Mouse (Mus musculus): ENCODE results near the gene H2-DMb1. TPM values are rescaled to one million over a fixed set of nuclear protein-coding genes. Genes with fewer than 3 reads are reported as not detected.

Gene H2-DMb1
- polyA plus RNA-seq, 1 experiment from 2014 or later = 1.2 TPM

- WGBS = 3% methylated on average over 40 of the region's 41 CpGs
- no peak within 1 kb of the TSS; the same call in 1 of the 2 replicates for H3K9ac ChIP-seq (replicated peaks)
- peaks cover 95% of the 10 kb centered on the region for H3K27me3 ChIP-seq
- ATAC-seq (ENCODE audit: insufficient number of reproducible peaks, insufficient read depth, low FRiP score, low TSS enrichment, low read depth) = 0 out of 2 replicates have a peak, but pooled peaks have one; percentile 16
- H3K4me3 ChIP-seq (replicated peaks) = peak within 1 kb of the TSS; percentile 41
- no peaks in the 10 kb centered on the region for H3K36me3 ChIP-seq
- no peak within 1 kb of the TSS for H3K27ac ChIP-seq
- peaks cover 17% of the 10 kb centered on the region for H3K4me1 ChIP-seq (replicated peaks)
- H3K9me3 ChIP-seq = no peaks in the 10 kb centered on the region
- peak within 1 kb of the TSS; percentile 68 for H3K4me2 ChIP-seq
These were observed 44.3 kb downstream of the H2-DMb1 start, which contains the start of gene Psmb8 for GRCm38 (mm10) chr17:34196941-34197894. Gene Psmb8, plus strand, starts transcription at chr17:34197721.

DNA sequence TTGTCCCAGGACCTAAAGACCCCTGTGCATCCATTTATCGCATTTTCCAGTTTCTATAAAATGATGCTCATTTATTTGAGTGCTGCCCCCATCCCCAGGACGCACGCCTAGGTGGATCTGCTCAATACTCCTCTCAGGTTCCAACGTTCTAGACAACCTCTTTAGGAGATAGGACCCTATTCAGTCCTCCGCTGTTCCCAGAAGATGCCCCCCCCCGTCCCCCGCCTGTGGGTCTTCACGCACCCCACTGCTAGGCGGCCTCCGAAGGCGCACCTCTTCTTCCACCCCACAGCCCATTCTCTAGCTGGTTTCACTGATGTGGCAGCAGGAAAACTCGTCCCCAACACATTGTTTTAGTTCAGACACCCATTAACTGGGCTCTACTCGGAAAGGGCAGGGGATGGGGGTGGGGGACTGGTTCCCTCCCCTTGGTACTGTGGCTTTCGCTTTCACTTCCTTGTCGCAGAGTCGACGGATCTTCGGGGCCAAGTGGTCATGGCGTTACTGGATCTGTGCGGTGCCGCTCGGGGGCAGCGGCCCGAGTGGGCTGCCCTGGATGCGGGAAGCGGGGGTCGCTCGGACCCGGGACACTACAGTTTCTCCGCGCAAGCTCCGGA is 45.1 kb downstream of the H2-DMb1 start:
- Histone ChIP-seq H3K27me3 (peaks cover 91% of the 10 kb centered on the region), H3K36me3 (no peaks in the 10 kb centered on the region), H3K4me3 (replicated peaks) (peak overlapping the region; percentile 41), H3K4me1 (replicated peaks) (peaks cover 17% of the 10 kb centered on the region), H3K4me2 (peak overlapping the region; percentile 68), H3K27ac (no peak overlapping the region), H3K9ac (replicated peaks) (no peak overlapping the region; the same call in 1 of the 2 replicates), H3K9me3 (no peaks in the 10 kb centered on the region)
- no peak for ATAC-seq (ENCODE audit: insufficient number of reproducible peaks, insufficient read depth, low FRiP score, low TSS enrichment, low read depth)
- 2% methylated on average over 32 of the region's 32 CpGs for WGBS

DNA sequence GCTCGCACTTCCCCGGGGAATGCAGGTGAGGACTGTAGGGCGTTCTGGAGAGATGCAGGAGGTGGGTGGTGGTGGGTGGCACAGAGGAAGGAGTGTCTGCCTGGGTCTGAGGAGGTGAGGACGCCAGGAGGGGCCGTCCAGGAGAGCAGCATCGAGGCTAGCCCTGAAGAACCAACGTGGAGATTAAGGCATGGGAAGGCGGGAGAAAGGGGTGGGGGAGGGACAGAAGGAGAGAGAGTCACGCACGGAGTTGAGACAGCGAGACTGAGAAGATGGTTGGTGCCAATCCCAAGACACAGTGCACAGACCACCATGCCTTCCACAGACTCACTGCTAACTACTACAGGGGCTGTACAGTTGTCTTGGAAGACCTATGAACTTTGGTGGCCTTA is 45.6 kb downstream of the H2-DMb1 start:
- Histone ChIP-seq H3K36me3 (no peaks in the 10 kb centered on the region), H3K27ac (no peak overlapping the region), H3K9ac (replicated peaks) (no peak overlapping the region; the same call in 1 of the 2 replicates), H3K27me3 (peaks cover 91% of the 10 kb centered on the region), H3K4me1 (replicated peaks) (peaks cover 17% of the 10 kb centered on the region), H3K9me3 (no peaks in the 10 kb centered on the region), H3K4me2 (peak overlapping the region; percentile 68), H3K4me3 (replicated peaks) (peak overlapping the region; percentile 41)
- 7% methylated on average over 11 of the region's 11 CpGs for WGBS
- no peak for ATAC-seq (ENCODE audit: insufficient number of reproducible peaks, insufficient read depth, low FRiP score, low TSS enrichment, low read depth)

GRCm38 (mm10) chr17:34199050-34199619 is 46.3 kb downstream of the H2-DMb1 start:
- no peak for ATAC-seq (ENCODE audit: insufficient number of reproducible peaks, insufficient read depth, low FRiP score, low TSS enrichment, low read depth)
- H3K27me3 ChIP-seq = peaks cover 91% of the 10 kb centered on the region
- H3K27ac ChIP-seq = no peak overlapping the region
- H3K4me3 ChIP-seq (replicated peaks) = no peak overlapping the region
- H3K36me3 ChIP-seq = no peaks in the 10 kb centered on the region
- no peak overlapping the region for H3K4me2 ChIP-seq
- H3K4me1 ChIP-seq (replicated peaks) = peaks cover 17% of the 10 kb centered on the region
- H3K9ac ChIP-seq (replicated peaks) = no peak overlapping the region
- H3K9me3 ChIP-seq = no peaks in the 10 kb centered on the region
- 54% methylated on average over 12 of the region's 12 CpGs for WGBS

- Histone ChIP-seq H3K36me3 (no peaks in the 10 kb centered on the region), H3K9ac (replicated peaks) (no peak overlapping the region), H3K4me1 (replicated peaks) (peaks cover 22% of the 10 kb centered on the region), H3K4me2 (no peak overlapping the region), H3K4me3 (replicated peaks) (no peak overlapping the region), H3K27me3 (peaks cover 88% of the 10 kb centered on the region), H3K27ac (no peak overlapping the region), H3K9me3 (no peaks in the 10 kb centered on the region)
- 88% methylated on average over 10 of the region's 10 CpGs for WGBS
- ATAC-seq (ENCODE audit: insufficient number of reproducible peaks, insufficient read depth, low FRiP score, low TSS enrichment, low read depth) = no peak
These were observed 47.2 kb downstream of the H2-DMb1 start for GRCm38 (mm10) chr17:34200047-34200446.

GRCm38 (mm10) chr17:34200772-34201505 is 48.1 kb downstream of the H2-DMb1 start:
- no peak overlapping the region for H3K9ac ChIP-seq (replicated peaks)
- no peak overlapping the region for H3K27ac ChIP-seq
- H3K27me3 ChIP-seq = peaks cover 88% of the 10 kb centered on the region
- H3K36me3 ChIP-seq = no peaks in the 10 kb centered on the region
- no peak overlapping the region for H3K4me3 ChIP-seq (replicated peaks)
- peaks cover 24% of the 10 kb centered on the region for H3K4me1 ChIP-seq (replicated peaks)
- ATAC-seq (ENCODE audit: insufficient number of reproducible peaks, insufficient read depth, low FRiP score, low TSS enrichment, low read depth) = no peak
- 87% methylated on average over 16 of the region's 16 CpGs for WGBS
- no peaks in the 10 kb centered on the region for H3K9me3 ChIP-seq
- H3K4me2 ChIP-seq = no peak overlapping the region

DNA sequence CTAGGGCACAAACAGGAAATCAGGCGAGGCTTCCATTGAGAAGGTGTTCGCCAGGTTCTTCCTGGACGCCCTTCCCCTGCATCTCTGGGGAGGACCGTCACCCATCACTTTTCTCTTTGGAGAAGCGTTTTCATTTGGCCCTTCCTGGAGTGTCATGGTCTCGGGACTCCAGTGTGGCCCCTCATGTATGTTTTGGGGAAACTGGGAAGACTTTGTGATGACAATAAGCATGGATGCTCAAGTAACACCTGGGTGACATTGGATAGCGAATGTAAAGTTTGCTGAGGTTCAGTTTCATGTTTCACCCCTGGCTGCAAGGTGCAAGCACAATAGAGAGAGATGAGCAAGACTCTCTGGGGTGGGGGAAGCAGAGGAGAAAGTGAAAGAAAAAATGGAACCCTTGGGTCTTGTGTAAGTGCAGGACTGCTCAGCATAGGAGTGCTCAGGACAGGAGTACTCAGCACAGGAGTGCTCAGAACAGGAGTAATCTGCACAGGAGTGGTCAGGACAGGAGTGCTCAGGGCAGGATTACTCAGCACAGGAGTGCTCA is 48.7 kb downstream of the H2-DMb1 start:
- H3K4me2 ChIP-seq = no peak overlapping the region
- H3K4me1 ChIP-seq (replicated peaks) = peaks cover 24% of the 10 kb centered on the region
- H3K27me3 ChIP-seq = peaks cover 88% of the 10 kb centered on the region
- H3K9ac ChIP-seq (replicated peaks) = no peak overlapping the region
- H3K4me3 ChIP-seq (replicated peaks) = no peak overlapping the region
- no peaks in the 10 kb centered on the region for H3K36me3 ChIP-seq
- no peak for ATAC-seq (ENCODE audit: insufficient number of reproducible peaks, insufficient read depth, low FRiP score, low TSS enrichment, low read depth)
- H3K27ac ChIP-seq = no peak overlapping the region
- 64% methylated on average over 7 of the region's 7 CpGs for WGBS
- H3K9me3 ChIP-seq = no peaks in the 10 kb centered on the region

DNA sequence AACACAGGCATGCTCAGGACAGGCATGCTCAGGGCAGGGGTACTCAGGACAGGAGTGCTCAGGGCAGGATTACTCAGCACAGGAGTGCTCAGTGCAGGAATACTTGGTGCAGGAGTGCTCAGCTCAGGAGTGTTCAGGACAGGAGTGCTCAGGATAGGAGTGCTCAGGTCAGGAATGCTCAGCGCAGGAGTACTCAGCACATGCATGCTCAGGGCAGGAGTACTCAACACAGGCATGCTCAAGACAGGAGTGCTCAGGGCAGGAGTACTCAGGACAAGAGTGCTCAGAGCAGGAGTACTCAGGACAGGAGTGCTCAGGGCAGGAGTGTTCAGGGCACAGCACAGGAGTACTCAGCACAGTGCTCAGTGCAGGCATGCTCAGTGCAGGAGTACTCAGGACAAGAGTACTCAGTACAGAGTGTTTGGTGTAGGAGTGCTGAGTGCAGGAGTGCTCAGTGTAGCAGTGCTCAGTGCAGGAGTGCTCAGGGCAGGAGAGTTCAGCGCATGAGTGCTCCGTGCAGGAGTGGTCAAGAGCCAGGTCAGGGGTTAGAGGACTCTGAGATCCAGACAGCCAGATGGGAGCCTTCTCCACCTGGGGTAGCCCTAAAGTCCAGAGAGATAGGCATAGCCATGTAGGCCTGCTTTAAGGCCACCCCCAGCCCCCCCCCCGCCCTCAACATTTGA is 50.0 kb downstream of the H2-DMb1 start:
- no peaks in the 10 kb centered on the region for H3K9me3 ChIP-seq
- H3K27ac ChIP-seq = no peak overlapping the region
- peaks cover 12% of the 10 kb centered on the region for H3K4me1 ChIP-seq (replicated peaks)
- WGBS = 83% methylated on average over 4 of the region's 4 CpGs
- H3K9ac ChIP-seq (replicated peaks) = no peak overlapping the region
- peaks cover 86% of the 10 kb centered on the region for H3K27me3 ChIP-seq
- no peak overlapping the region for H3K4me3 ChIP-seq (replicated peaks)
- H3K36me3 ChIP-seq = no peaks in the 10 kb centered on the region
- H3K4me2 ChIP-seq = no peak overlapping the region
- peak; percentile 58; the same call in 1 of the 2 replicates for ATAC-seq (ENCODE audit: insufficient number of reproducible peaks, insufficient read depth, low FRiP score, low TSS enrichment, low read depth)

GRCm38 (mm10) chr17:34203444-34203843 is 50.6 kb downstream of the H2-DMb1 start, which contains the start of gene Tap2:
Gene Tap2, plus strand, starts transcription at chr17:34203527.
- ATAC-seq (ENCODE audit: insufficient number of reproducible peaks, insufficient read depth, low FRiP score, low TSS enrichment, low read depth) = no peak
- H3K4me2 ChIP-seq = peak within 1 kb of the TSS; percentile 95
- 76% methylated on average over 5 of the region's 5 CpGs for WGBS

More at GRCm38 (mm10) chr17:34203444-34203843, 50.6 kb downstream of the H2-DMb1 start, which contains the start of gene Tap2:
- no peaks in the 10 kb centered on the region for H3K36me3 ChIP-seq
- no peaks in the 10 kb centered on the region for H3K9me3 ChIP-seq
- H3K9ac ChIP-seq (replicated peaks) = peak within 1 kb of the TSS; percentile 64; the same call in 1 of the 2 replicates
- peaks cover 7% of the 10 kb centered on the region; the same call in 1 of the 2 replicates for H3K4me1 ChIP-seq (replicated peaks)
- peaks cover 86% of the 10 kb centered on the region for H3K27me3 ChIP-seq
- peak within 1 kb of the TSS; percentile 67 for H3K4me3 ChIP-seq (replicated peaks)
- no peak within 1 kb of the TSS for H3K27ac ChIP-seq
